Mouse (Mus musculus): ENCODE results near the gene Kif13a. TPM values are rescaled to one million over a fixed set of nuclear protein-coding genes. Genes with fewer than 3 reads are reported as not detected.

Gene Kif13a
- polyA plus RNA-seq, 1 experiment = 24.8 TPM

DNA sequence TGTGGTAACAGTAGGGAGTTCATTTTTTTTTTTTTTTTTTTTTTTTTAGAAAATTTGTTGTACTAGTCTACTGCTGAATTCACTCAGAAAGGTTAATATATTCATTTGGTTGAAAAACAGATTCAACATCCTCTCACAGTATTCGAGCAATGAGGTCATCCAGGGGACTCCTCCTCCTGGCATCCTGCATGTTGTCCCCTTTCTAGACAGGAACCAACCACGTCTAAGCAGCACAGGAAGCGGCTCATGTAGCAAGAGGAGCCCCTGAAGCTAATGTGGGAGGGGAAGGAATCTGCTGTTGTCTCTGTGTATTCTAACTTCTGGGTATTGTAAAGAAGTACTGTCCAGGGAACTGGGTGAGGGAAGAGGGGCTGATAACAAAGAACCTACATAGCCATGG is 18.4 kb upstream of the Kif13a start:
- DNase-seq (ENCODE audit: low read depth) = no peak
- TF ChIP-seq CTCF (IDR thresholded peaks at IDR 0.05; ENCODE audit: borderline replicate concordance, extremely low read depth, insufficient read depth, insufficient read length) = no peak
- no peak for TF ChIP-seq POLR2A (IDR thresholded peaks at IDR 0.05; ENCODE audit: borderline replicate concordance, extremely low read depth, insufficient read depth, insufficient read length, poor library complexity, severe bottlenecking)

DNA sequence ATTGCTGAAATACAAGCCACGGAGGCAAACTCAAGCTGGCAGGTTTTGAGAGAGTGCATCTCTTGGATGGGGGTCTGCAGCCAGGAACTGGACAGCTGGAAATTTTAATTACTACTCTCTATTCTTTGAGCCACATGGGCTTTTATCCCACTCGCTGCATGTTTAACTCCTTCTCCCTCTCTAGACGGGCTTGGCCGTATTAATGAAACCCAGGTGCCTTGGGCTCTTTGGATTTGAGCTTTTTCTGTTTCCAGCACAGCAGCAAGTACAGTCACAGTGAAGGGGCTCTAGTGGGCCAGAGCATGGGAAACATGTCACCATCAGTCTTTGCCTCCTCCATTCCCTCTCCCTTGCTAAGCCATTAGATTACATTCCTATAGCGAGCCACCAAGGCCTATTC is 16.4 kb upstream of the Kif13a start:
- TF ChIP-seq POLR2A (IDR thresholded peaks at IDR 0.05; ENCODE audit: borderline replicate concordance, extremely low read depth, insufficient read depth, insufficient read length, poor library complexity, severe bottlenecking) = no peak
- TF ChIP-seq CTCF (IDR thresholded peaks at IDR 0.05; ENCODE audit: borderline replicate concordance, extremely low read depth, insufficient read depth, insufficient read length) = no peak

DNA sequence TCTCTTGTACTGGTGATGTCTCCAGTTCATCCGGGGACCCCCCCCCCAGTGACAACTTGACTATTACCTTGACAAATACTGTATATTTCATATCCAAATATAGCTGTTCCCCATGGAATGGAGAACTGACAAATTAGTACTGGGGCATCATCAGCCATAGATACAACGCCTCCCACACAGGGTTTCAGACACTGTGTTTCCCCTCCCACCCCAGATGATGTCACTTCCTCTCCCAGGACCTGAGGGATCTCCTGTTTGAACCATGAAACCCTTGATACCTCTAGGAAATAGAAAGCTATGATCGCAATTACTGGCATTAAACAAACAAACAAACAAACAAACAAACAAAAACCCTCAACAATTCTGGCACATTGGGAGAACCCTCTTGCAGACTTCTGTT is 15.6 kb upstream of the Kif13a start:
- DNase-seq (ENCODE audit: low read depth) = no peak
- no peak for TF ChIP-seq CTCF (IDR thresholded peaks at IDR 0.05; ENCODE audit: borderline replicate concordance, extremely low read depth, insufficient read depth, insufficient read length)
- TF ChIP-seq POLR2A (IDR thresholded peaks at IDR 0.05; ENCODE audit: borderline replicate concordance, extremely low read depth, insufficient read depth, insufficient read length, poor library complexity, severe bottlenecking) = no peak

More for the DNA sequence above, 16.4 kb upstream of the Kif13a start:
- DNase-seq (ENCODE audit: low read depth) = peak; percentile 54

DNA sequence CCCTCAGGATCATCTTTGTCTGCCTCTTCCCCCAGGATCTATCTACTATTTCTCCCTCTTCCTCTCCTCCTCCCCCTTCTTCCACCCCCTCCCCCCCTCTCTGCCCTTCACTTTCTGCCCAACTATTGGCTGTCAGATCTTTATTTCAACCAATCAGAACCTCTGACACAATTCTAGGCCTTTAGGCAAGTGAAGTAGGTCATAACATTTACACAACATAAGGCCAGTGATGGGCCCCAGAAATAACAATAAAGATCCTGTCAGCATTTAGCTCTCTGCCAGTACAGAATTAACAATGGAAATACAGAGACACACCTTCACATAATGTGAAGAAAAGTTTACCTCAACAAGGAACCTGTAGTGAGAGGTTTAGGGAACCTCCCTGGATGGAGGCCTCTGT is 13.6 kb upstream of the Kif13a start:
- TF ChIP-seq CTCF (IDR thresholded peaks at IDR 0.05; ENCODE audit: borderline replicate concordance, extremely low read depth, insufficient read depth, insufficient read length) (no peak), POLR2A (IDR thresholded peaks at IDR 0.05; ENCODE audit: borderline replicate concordance, extremely low read depth, insufficient read depth, insufficient read length, poor library complexity, severe bottlenecking) (no peak)
- DNase-seq (ENCODE audit: low read depth) = no peak

DNA sequence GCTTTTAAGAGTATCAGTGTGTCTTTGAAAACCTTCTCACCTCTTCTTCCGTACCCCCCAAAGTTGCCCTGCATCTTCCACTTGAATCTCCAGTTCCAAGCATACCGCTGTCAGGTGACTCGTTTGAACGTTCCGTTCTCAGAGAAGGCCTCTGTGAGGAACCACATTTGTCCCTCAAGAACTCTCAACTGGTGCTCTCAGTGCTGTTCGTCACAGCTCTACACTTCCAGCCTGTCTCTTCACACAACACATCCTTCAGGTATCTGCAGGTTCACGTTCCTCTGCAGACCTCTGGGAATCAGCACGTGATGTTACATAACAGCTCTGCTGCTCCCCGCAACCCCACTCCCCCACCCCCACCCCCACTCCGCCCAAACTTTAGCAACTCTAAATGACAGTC is 4.4 kb upstream of the Kif13a start:
- DNase-seq (ENCODE audit: low read depth) = no peak
- TF ChIP-seq CTCF (IDR thresholded peaks at IDR 0.05; ENCODE audit: borderline replicate concordance, extremely low read depth, insufficient read depth, insufficient read length) (no peak), POLR2A (IDR thresholded peaks at IDR 0.05; ENCODE audit: borderline replicate concordance, extremely low read depth, insufficient read depth, insufficient read length, poor library complexity, severe bottlenecking) (no peak)

DNA sequence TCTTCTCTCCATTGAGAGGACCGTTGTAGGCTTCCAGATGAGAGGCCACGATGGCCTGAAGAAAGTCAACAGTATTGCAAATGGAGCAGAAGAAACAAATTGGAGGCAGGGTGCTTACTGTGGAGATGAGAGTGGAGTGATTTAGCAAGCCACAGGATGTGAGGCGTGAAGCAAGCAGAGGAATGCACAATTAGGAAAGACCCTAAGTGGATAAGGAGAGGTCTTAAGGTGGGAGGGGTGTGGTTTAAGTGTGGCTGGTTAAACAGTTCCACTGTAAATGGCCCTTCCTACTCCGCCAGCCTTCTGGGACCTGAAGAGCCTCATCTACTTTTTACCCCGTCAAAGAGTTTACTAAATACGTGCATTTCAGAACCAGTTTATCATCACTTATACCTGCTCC is 3.2 kb upstream of the Kif13a start:
- TF ChIP-seq POLR2A (IDR thresholded peaks at IDR 0.05; ENCODE audit: borderline replicate concordance, extremely low read depth, insufficient read depth, insufficient read length, poor library complexity, severe bottlenecking) = no peak
- no peak for TF ChIP-seq CTCF (IDR thresholded peaks at IDR 0.05; ENCODE audit: borderline replicate concordance, extremely low read depth, insufficient read depth, insufficient read length)

DNA sequence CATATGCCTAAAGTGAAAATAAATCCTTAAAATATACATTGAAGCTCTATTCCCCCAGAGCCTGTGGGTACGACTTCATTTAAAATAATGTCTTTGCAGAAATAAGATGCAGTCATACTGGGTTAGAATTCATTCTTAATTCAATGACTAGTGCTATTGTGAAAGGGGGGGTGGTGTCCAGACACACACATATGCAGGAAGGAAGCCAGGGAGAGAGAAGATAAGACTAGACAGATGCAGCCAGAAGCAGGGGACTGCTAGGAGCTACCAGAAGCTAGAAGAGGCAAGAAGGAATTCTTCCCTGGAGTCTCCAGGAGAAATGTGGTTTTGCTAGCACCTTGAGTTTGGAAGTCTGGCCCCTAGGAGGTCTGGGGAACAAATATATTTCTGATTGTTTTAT is 2.4 kb upstream of the Kif13a start:
- TF ChIP-seq POLR2A (IDR thresholded peaks at IDR 0.05; ENCODE audit: borderline replicate concordance, extremely low read depth, insufficient read depth, insufficient read length, poor library complexity, severe bottlenecking) (no peak), CTCF (IDR thresholded peaks at IDR 0.05; ENCODE audit: borderline replicate concordance, extremely low read depth, insufficient read depth, insufficient read length) (no peak)
- no peak for DNase-seq (ENCODE audit: low read depth)

More for the DNA sequence above, 3.2 kb upstream of the Kif13a start:
- DNase-seq (ENCODE audit: low read depth) = no peak

DNA sequence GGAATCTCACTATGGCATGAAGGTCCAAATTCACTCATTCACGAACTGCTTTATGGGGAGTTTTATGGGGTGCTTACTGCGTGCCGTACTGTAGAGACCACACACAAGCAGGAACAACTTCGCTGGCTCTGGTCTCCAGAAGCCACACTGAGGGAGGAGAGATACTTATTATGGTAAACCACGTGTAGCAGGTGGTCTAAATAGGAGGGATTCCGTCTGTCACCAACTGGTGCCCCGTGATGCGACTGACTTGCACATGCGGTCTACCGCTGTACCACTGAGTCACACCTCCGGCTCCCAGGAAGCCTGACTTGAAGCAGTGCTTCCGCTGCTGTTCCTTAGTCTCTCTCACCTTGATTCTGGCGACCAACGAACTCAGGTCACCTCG is 986 bp upstream of the Kif13a start:
- TF ChIP-seq POLR2A (IDR thresholded peaks at IDR 0.05; ENCODE audit: borderline replicate concordance, extremely low read depth, insufficient read depth, insufficient read length, poor library complexity, severe bottlenecking) = no peak
- no peak for TF ChIP-seq CTCF (IDR thresholded peaks at IDR 0.05; ENCODE audit: borderline replicate concordance, extremely low read depth, insufficient read depth, insufficient read length)
- DNase-seq (ENCODE audit: low read depth) = no peak

DNA sequence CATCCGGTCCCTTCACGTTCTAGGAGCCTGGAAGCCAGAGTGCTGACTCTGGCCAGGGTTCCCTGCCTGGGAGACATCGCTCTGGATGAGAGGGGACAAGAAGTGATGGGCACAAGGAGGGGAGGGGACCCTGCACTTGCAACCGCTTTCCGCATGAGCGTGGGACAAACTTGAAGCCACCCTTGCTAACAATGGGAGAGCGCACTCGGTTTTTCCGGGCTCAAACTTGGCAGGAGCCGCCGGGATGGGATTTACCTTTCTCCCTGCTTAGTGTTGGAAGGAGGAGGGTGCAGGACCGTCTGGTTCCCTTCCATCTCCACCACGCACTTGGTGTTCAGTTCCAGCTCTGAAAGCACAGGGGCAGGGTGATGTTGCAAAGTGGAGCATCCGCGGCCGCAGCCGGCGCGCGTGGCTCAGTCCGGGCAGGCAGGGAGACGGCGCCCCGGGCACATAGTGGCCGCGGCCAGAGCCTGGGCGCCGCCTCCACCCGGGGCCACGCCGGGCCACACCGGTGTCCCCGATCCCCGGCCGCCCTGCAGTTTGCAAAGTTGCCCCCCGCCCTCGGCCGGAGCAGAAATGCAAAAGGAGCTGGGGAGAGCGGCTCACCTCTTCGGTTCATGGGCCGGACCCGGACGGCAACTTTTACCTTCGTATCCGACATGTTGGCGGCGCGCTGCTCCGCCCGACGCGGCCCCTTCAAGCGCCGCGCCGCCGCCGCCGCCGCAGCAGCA is 541 bp downstream of the Kif13a start:
- TF ChIP-seq POLR2A (IDR thresholded peaks at IDR 0.05; ENCODE audit: borderline replicate concordance, extremely low read depth, insufficient read depth, insufficient read length, poor library complexity, severe bottlenecking) (no peak; the same call in 1 of the 2 replicates), CTCF (IDR thresholded peaks at IDR 0.05; ENCODE audit: borderline replicate concordance, extremely low read depth, insufficient read depth, insufficient read length) (no peak)
- peak; percentile 74 for DNase-seq (ENCODE audit: low read depth)

DNA sequence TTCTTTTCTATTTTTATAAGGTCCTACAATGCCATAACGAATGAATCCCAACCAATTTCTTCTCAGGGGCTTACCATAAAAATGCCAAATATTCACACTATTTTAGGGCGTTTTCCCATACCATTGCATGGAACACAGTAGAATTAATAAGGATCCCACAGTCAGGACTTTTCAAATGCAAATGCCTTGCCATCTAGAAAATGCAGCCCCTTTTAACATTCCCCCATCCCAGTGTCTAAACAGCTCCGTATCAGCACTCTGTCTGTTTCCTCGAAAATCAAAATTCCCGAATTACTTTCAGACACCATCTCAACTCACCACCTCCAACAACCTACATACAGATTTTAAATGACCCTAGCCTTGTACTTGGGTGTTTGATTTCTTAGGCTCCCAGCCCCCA is 1.3 kb downstream of the Kif13a start:
- no peak for DNase-seq (ENCODE audit: low read depth)
- TF ChIP-seq CTCF (IDR thresholded peaks at IDR 0.05; ENCODE audit: borderline replicate concordance, extremely low read depth, insufficient read depth, insufficient read length) = no peak
- no peak for TF ChIP-seq POLR2A (IDR thresholded peaks at IDR 0.05; ENCODE audit: borderline replicate concordance, extremely low read depth, insufficient read depth, insufficient read length, poor library complexity, severe bottlenecking)

DNA sequence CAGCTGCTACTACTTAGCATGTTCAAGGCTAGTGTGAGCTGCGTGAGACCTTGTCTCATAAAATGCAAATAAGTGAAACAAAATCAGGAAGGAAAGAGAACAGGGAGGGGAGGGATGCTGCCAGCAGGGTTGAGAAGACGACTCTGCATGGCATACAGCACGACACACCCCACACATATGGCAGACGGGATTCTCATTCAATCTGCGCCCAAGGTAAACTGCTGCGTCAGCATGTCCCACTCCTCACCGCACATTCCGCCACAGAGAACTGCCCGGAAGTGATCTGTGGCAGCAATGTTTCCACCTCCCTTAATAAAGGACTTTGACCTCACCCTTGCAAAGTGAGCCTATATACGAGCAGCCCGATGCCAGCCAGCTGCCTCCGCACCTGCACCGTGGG is 4.0 kb downstream of the Kif13a start:
- no peak for DNase-seq (ENCODE audit: low read depth)

DNA sequence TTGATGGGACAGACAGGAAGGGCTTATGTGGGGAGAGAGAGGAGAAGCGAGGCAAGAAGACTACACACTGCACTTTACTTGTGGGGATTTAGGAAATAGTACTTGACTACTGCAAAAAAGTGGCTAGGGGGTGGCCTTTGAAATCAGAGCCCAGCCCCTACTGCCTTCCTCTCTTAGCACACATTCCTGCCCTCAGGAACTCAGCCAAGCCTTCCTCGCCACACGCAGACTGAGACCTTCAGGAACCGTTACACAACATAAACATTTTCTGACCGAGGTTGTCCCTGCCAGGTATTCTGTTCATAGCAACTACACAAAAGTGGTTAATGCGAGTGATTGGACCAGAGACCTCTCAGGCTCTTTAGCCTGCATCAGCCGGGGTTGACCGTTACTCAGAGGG is 8.1 kb downstream of the Kif13a start:
- no peak for TF ChIP-seq POLR2A (IDR thresholded peaks at IDR 0.05; ENCODE audit: borderline replicate concordance, extremely low read depth, insufficient read depth, insufficient read length, poor library complexity, severe bottlenecking)
- TF ChIP-seq CTCF (IDR thresholded peaks at IDR 0.05; ENCODE audit: borderline replicate concordance, extremely low read depth, insufficient read depth, insufficient read length) = no peak
- no peak for DNase-seq (ENCODE audit: low read depth)

More for the DNA sequence above, 4.0 kb downstream of the Kif13a start:
- TF ChIP-seq POLR2A (IDR thresholded peaks at IDR 0.05; ENCODE audit: borderline replicate concordance, extremely low read depth, insufficient read depth, insufficient read length, poor library complexity, severe bottlenecking) = no peak
- no peak for TF ChIP-seq CTCF (IDR thresholded peaks at IDR 0.05; ENCODE audit: borderline replicate concordance, extremely low read depth, insufficient read depth, insufficient read length)
